Mouse (Mus musculus): ENCODE measurements around the gene Nup93. TPM values are rescaled to one million over a fixed set of nuclear protein-coding genes. Genes with fewer than 3 reads are reported as not detected.
A peak's percentile ranks its signal among the peaks of the same experiment; 100 is the strongest.
"Not testable (repeated sequence)": the region's sequence is repeated elsewhere in the genome, so short reads cannot be mapped to it uniquely, and the experiment has no call there.

Gene Nup93
- total RNA-seq (2021) = 10 to 100 TPM; 33.3 to 33.8 TPM
- long read RNA-seq, experiment 1, transcript Nup93-201 (22 exons, 2,707 nt) = major isoform, 27 of 34 reads
- long read RNA-seq, experiment 1, partial matches to known transcripts = 1 of 34 reads
- long read RNA-seq, experiment 1, other reads (novel, unspliced or antisense) = 5 of 34 reads
- long read RNA-seq, experiment 2, transcript Nup93-201 (22 exons, 2,707 nt) = major isoform, 76 of 98 reads
- long read RNA-seq, experiment 2, partial matches to known transcripts = 4 of 98 reads
- long read RNA-seq, experiment 2, other reads (novel, unspliced or antisense) = 16 of 98 reads

GRCm38 (mm10) chr8:94214252-94215173 lies at the start of gene Nup93:
Gene Nup93, plus strand, starts transcription at chr8:94214564.
- peak; percentile 96 to 97 for DNase-seq (ENCODE audit: low spot score in 2 of 2)

DNA sequence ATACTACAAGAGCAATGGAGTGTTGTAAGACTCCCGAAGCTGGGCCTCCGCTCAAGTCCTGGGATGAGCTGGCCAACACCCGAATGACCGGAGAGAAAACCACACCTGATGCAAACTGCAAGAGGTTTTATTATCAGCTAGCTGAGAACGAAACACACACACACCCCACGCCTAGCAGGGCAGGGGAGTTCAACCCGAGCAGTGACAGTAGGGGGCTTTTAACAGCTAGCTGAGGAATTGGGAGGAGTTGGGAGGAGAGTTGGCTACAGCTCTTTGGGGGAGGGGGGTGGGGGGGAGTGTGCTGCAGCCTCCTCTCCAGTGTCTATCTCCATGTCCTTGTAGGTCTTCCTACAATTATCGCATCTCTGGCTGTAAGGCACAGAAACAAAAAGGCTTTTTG lies 48.6 kb upstream of the Nup93 start:
- not testable (repeated sequence) for DNase-seq (ENCODE audit: low spot score in 2 of 2)

DNA sequence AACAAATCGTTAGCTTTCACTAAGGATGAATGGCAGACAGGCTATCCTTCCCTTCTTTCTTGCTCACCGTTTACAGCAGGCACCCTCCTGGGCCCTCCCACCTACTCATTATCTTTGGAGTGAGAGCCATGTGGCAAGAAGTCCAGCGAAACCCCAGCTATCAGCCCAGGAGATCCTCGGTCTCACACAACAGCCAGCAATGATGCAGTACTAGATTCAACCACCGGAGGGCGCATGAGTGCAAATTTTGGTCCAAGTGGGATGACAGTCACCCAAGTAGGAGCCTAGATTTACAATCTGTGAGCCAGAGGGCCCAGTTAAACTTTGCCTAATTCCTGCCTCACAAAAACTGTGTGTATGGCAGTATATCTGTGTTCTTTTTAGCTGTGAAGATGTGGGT lies 47.1 kb upstream of the Nup93 start:
- peak; percentile 73 to 89 for DNase-seq (ENCODE audit: low spot score in 2 of 2)

DNA sequence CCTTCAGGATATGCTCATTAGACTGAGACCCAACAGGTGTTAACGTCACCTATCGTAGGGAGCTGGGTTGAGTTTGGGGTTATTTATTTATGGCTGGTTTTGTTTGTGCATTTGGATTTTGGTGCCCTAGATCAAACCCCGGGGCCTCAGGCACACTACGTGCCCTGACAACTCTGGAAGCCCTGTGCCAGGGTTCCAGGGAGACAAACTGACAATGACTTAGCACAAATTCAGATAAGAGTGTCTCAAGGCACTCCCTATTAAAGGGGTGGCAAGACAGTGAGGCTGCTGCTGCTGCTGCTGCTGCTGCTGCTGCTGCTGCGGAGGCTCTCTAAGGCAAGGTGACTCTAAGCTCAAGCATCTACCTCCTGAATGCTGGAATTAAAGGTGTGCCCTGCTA lies 44.8 kb upstream of the Nup93 start:
- DNase-seq (ENCODE audit: low spot score in 2 of 2) = no peak

DNA sequence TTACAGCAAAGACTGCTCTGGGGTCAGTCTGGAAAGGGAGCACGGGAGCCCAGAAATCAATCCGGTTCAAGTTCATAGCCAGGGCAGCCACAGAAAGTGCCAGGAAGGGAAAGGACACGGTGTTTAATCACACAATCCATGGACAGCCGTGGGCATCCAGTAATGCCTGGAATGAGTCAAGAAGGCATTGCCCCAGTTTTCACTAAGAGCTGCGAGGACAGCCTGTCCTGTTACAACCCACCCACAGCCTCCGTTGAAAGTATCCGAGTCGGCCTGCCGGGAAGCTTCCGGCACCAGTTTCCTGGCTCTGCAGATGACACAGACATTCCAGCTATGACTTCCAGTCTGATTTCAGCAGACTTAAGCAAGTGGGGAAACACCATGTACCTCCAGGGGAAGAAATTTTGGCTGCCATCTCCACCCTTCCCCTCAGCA lies 43.0 kb upstream of the Nup93 start:
- no peak for DNase-seq (ENCODE audit: low spot score in 2 of 2)

DNA sequence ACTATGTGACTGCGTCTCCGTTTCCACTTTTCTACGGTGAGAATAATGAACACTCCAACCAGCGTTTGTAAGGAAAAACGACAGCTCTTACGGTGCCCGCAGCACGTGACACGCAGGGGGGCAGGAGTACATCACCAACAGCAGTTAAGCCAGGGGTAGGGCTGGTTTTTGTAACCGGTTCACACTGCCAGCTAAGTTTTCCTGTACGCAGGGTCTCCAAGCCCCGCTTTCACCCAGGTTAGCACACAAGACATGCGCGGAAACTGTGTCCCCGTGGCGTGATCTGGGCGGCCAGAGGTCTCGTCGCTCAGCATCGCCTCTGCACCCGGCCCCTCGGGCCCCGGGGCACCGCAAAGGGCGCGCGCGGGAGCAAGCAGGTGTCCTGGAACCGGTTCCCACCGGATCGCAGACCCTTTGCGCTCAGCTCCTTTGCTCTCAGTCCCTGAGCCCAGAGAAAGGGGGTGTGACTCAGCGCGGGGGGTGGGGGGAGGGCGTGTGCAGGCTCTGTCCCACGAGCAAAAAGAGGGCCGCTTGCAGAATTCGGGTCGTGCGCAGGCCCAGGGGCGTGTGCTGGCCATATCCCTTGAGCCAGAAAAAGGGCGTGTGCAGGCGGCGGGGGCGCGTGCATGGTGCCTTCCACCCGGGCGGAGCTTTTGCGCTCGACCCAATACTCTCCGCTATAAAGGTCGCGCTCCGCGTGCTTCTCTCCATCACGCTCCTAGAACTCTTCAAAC lies 42.1 kb upstream of the Nup93 start, which contains the start of gene Mt2:
Gene Mt2, plus strand, starts transcription at position 590 of the 734 bp plus-strand sequence.
- peak; percentile 55 to 70 for DNase-seq (ENCODE audit: low spot score in 2 of 2)

DNA sequence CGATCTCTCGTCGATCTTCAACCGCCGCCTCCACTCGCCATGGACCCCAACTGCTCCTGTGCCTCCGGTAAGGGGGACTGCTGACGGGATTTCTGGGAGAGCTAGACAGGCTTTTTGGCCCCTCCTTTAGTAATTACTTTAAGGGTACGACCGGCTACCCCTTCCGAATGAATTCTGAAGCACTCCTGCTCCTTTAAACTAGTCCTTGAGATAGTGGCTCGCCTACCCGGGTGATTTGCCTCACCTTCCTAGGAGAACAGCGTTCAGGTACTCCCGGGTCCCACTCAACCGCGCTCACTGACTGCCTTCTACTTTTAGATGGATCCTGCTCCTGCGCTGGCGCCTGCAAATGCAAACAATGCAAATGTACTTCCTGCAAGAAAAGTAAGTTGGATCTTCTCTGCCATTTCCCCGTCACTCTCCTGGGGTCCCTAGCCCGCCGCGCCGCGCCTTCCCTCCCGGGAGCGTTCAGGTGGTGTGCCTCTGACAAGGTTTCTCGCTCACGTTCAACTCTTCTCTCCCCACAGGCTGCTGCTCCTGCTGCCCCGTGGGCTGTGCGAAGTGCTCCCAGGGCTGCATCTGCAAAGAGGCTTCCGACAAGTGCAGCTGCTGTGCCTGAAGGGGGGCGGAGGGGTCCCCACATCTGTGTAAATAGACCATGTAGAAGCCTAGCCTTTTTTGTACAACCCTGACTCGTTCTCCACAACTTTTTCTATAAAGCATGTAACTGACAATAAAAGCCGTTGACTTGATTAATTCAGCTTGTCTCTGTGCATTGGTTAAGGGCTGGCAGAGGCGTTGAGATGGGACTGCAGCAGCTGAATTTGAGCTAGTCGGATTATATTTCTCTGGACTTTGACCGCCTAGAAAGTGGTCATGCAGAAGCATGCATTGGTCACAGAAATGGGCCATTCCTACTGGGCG lies 41.3 kb upstream of the Nup93 start:
- no peak for DNase-seq (ENCODE audit: low spot score in 2 of 2)

DNA sequence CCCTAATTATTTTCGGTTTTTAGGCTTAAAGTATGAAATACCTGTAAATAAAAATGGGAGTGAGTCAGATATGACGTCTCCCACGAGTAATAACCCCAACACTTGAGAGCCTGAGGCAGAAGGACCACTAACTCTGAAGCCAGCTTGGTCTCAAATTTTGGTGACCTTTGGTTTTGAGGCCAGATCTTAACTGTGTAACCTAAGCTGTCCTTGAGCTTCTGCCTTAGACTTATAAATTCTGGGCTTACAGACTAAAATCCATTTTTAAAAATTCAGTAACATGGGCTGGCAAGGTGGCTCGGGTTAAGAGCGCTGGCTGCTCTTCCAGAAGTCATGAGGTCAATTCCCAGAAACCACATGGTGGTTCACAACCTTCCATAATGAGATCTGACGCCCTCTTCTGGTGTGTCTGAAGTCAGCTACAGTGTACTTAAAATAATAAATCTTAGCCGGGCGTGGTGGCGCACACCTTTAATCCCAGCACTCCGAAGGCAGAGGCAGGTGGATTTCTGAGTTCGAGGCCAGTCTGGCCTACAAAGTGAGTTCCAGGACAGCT lies 40.4 kb upstream of the Nup93 start:
- no peak for DNase-seq (ENCODE audit: low spot score in 2 of 2)

DNA sequence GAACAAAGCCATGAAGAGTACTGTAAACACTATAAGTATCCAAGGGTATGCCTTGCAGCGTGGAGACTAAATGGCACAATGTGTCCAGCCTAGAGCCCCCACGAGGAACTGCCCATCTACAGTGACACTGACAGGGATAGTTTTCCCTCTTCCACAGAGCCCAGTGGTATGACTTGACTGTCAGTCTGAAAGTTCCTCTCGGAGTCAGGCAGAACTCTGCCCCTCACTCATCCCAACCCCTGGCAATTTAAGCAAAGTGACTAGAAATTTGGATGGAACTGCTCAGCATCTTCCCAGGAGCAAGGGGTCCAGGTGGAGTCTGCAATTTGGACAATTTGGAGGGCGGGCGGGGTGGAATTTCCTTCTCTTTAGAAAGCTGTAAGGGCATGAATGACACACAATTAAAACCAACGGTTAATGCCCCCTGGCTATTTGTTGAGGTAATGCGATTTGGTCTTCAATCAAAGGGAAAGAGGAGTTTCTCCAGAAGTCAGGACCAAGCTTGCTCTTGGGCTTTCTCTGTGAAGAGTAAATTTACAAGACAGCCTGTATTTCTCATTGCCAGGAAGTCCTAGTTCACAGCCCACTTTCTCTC lies 39.6 kb upstream of the Nup93 start:
- DNase-seq (ENCODE audit: low spot score in 2 of 2) = no peak

DNA sequence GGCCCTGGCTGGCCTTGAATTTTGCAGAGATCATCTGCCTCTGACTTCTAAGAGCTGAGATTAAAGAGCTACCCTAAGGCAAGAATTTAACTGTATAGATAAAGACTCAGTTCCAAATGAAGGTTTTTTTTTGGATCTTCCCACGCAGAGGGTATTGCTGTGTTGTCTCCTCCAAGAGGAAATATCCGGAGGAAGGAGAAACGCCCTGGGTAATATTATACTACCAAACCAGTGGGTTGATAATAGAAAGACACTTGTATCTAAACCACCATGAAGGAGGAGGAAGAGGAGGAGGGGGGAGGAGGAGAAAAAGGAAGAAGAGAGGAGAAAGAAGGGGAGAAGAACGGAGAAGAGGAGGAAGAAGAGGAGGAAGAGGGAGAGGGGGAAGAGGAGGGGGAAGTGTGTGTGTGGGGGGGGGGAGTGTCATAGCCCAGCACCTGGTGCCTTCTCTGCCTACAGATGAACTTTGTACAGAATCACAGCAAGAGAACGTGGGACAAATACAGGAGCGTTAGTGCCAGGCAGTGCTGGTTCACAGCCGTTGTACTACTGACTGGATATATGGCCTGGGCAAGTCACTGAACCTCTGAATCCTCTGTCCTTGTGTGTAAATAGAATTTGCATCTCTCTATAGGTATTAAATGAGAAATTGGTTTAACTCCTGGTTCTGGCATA lies 36.5 kb upstream of the Nup93 start:
- DNase-seq (ENCODE audit: low spot score in 2 of 2) = no peak

DNA sequence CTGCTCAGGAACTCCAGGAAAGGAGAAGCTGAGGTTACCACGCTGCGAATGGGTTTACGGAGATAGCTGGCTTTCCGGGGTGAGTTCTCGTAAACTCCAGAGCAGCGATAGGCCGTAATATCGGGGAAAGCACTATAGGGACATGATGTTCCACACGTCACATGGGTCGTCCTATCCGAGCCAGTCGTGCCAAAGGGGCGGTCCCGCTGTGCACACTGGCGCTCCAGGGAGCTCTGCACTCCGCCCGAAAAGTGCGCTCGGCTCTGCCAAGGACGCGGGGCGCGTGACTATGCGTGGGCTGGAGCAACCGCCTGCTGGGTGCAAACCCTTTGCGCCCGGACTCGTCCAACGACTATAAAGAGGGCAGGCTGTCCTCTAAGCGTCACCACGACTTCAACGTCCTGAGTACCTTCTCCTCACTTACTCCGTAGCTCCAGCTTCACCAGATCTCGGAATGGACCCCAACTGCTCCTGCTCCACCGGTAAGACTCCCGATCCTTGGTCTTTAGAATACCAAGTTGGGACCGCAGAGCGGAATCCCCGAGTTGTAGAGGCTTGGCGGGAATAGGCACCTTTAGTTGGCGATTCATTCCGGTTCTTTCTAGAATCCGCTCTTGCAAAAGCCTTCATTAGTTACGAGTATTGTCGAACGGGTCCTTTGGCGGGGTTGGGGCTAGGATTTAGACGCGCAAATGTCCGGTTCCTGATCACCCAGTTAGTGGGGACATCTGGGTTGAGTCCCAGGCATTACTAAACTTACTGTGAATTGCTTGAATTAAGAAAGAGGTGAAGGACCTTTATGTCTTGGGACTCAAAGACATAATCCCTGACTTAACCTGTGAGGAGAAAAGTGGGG lies 35.3 kb upstream of the Nup93 start, which contains the start of gene Mt1:
Gene Mt1, plus strand, starts transcription at position 226 of the 856 bp plus-strand sequence.
- peak; percentile 82 to 86 for DNase-seq (ENCODE audit: low spot score in 2 of 2)

- DNase-seq (ENCODE audit: low spot score in 2 of 2) = no peak
These were observed 34.4 kb upstream of the Nup93 start for GRCm38 (mm10) chr8:94179713-94180560.

- DNase-seq (ENCODE audit: low spot score in 2 of 2) = no peak
These were observed 33.8 kb upstream of the Nup93 start for GRCm38 (mm10) chr8:94180561-94180908.

GRCm38 (mm10) chr8:94182055-94182929 lies 32.1 kb upstream of the Nup93 start:
- no peak for DNase-seq (ENCODE audit: low spot score in 2 of 2)

- DNase-seq (ENCODE audit: low spot score in 2 of 2) = peak; percentile 46 to 62
These were observed 31.2 kb upstream of the Nup93 start for GRCm38 (mm10) chr8:94183117-94183516.

DNA sequence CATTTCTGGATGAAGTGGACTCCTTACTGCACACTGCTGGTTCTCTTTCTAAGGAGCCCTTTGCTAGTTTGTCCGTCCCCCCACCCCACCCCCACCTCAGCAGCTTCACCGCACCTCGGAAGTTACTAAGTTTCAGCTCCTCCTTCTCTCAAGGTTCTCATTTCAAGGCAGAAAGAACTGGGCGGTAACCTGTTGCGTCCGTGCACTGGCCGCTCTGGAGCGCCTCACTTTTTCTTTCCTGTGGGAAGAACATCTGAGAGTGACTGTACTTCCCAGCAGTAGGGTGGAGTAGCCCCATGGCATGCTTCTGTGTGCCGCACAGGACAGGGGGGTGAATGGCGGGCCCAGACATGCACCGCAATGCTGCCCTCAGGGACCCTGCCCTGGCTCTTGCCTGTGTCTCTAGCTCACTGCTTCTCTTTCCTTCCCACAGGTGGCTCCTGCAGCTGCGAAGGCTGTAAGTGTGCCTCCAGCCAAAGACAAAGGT lies 30.0 kb upstream of the Nup93 start:
- DNase-seq (ENCODE audit: low spot score in 2 of 2) = no peak
